Mouse (Mus musculus): ENCODE measurements around the gene Gm37240.
A peak's percentile ranks its signal among the peaks of the same experiment; 100 is the strongest.

Gm37240 gene

GRCm38 (mm10) chr3:85310401-85310989 lies 576.8 kb downstream of the Gm37240 start:
- DNase-seq (ENCODE audit: inconsistent age in 2 of 2, low spot score in 1 of 2), result no peak

DNA sequence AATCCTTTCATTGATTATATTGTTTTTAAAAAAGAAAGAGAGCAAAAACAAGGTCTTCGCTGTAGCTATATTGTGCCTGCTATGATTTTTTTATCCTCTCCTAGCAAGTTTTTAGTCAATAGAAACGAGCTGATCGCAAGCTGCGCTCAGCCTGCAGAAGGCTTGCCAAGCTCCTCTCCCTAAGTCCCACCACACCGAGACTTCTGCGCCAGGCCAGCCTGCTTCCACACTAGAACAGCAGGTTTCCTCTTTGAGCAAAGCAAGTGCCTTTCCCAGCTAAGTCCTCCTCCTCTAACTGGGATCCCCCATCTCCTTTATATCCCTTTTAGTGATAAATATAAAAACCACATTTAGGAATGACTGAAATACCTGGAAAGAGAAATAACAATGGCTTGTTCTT lies 578.1 kb downstream of the Gm37240 start:
- no peak for DNase-seq (ENCODE audit: inconsistent age in 2 of 2, low spot score in 1 of 2)

GRCm38 (mm10) chr3:85308706-85309105 lies 578.6 kb downstream of the Gm37240 start:
- DNase-seq (ENCODE audit: inconsistent age in 2 of 2, low spot score in 1 of 2), result peak in 1 of 2 experiments; percentile 9

DNA sequence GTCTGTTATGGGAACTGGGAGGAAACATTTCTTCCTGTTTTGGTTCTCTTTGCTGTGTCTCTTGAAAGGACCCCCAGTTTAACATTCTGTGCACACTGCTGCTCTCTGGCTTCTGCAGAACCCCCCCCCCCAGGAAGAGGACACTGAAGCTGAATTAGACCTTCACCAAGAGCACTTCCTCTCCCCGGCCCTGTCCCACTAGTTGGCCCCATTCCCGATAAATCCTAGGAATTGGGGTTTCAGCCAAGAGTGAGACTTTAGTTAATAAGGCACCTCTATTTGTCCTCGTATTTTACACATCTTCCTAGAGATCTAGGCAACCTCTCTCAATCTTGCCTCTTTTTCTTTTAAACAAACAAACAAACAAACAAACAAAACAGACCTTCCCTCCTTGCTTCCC lies 585.5 kb downstream of the Gm37240 start:
- no peak for DNase-seq (ENCODE audit: inconsistent age in 2 of 2, low spot score in 1 of 2)

DNA sequence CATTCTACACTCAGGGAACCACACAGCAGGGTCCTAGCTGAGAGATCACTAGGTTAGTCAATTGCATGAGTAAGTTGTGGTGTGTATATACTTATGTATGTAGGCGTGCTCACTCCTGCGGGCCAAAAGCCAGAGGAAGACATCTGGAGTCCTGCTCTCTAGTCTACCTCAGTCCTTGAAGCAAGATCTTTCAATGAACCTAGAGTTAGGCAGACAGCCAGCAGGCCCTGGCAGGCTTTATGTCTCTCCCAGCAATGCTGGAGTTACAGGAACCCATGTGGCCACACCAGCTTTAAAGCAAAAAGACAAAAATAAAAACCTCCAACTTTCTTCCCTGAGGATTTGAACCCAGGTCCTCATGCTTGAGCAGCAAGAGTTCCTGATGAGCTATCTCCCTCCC lies 586.0 kb downstream of the Gm37240 start:
- peak in 1 of 2 experiments; percentile 40 for DNase-seq (ENCODE audit: inconsistent age in 2 of 2, low spot score in 1 of 2)

- DNase-seq (ENCODE audit: inconsistent age in 2 of 2, low spot score in 1 of 2), result no peak
Measured at GRCm38 (mm10) chr3:85299649-85300550, 587.4 kb downstream of the Gm37240 start.

GRCm38 (mm10) chr3:85295229-85295628 lies 592.1 kb downstream of the Gm37240 start:
- no peak for DNase-seq (ENCODE audit: inconsistent age in 2 of 2, low spot score in 1 of 2)

GRCm38 (mm10) chr3:85287627-85288026 lies 599.7 kb downstream of the Gm37240 start:
- DNase-seq (ENCODE audit: inconsistent age in 2 of 2, low spot score in 1 of 2), result no peak

DNA sequence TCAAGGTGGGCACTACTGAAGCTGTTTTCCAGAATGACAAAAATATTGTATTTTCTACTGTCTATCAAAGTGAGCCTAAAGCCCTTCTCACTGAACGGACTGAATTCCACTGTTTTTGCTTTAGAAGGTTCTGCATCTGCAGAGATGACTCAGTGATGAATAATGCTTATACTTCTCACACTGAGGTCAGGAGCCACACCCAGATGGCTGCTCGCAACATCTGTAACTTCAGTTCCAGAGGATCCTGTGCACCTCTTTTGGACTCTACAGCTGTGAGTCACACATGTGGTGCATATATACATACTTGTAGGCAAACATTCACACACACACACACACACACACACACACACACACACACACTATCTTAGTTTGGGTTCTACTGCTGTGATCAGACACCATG lies 602.8 kb downstream of the Gm37240 start:
- DNase-seq (ENCODE audit: inconsistent age in 2 of 2, low spot score in 1 of 2), result no peak

GRCm38 (mm10) chr3:85282816-85283215 lies 604.5 kb downstream of the Gm37240 start:
- no peak for DNase-seq (ENCODE audit: inconsistent age in 2 of 2, low spot score in 1 of 2)

DNA sequence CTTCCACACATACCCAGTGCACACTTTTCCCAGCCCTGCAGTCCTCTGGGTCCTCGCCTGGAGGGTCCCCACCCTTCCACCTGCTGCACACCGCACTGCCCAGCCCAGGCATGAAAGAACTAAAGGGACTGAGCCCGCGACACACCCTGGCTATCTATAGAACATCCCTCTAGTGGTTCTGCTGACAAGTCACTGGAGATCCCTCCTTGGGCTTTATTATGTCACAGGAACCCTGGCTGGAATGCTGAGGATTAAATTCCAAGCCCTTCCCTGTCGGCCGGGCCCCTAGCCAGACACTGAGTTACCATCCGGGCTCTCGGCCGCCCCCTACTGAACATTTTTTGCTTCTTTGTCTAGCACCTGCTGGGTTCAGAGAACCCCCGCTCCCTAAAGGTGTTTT lies 612.2 kb downstream of the Gm37240 start:
- peak; percentile 9 to 60 for DNase-seq (ENCODE audit: inconsistent age in 2 of 2, low spot score in 1 of 2)

GRCm38 (mm10) chr3:85271491-85271890 lies 615.8 kb downstream of the Gm37240 start:
- no peak for DNase-seq (ENCODE audit: inconsistent age in 2 of 2, low spot score in 1 of 2)

DNA sequence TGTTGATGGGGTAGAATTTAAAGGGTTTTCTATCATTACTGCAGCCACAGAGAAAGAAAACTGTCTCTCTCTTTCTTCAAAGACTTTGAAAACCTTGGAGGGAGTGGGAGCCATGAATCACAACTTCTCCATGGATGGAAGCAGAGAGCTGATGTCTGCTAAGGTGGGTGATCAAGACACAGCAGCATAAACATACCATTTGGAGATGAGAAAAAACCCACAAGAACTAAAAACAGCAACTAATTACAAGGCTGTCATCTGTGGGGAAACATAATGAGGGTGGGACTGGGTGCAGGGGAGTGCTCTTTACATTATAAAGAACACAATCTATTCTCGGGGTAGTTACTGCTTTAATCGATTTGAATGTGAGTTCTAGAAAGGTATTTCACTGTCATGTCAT lies 622.4 kb downstream of the Gm37240 start:
- no peak for DNase-seq (ENCODE audit: inconsistent age in 2 of 2, low spot score in 1 of 2)

GRCm38 (mm10) chr3:85264546-85264945 lies 622.8 kb downstream of the Gm37240 start:
- DNase-seq (ENCODE audit: inconsistent age in 2 of 2, low spot score in 1 of 2), result no peak

- no peak for DNase-seq (ENCODE audit: inconsistent age in 2 of 2, low spot score in 1 of 2)
Measured at GRCm38 (mm10) chr3:85254526-85254925, 632.8 kb downstream of the Gm37240 start.

GRCm38 (mm10) chr3:85251631-85252030 lies 635.7 kb downstream of the Gm37240 start:
- DNase-seq (ENCODE audit: inconsistent age in 2 of 2, low spot score in 1 of 2), result no peak

GRCm38 (mm10) chr3:85246131-85246530 lies 641.2 kb downstream of the Gm37240 start:
- DNase-seq (ENCODE audit: inconsistent age in 2 of 2, low spot score in 1 of 2), result no peak

DNA sequence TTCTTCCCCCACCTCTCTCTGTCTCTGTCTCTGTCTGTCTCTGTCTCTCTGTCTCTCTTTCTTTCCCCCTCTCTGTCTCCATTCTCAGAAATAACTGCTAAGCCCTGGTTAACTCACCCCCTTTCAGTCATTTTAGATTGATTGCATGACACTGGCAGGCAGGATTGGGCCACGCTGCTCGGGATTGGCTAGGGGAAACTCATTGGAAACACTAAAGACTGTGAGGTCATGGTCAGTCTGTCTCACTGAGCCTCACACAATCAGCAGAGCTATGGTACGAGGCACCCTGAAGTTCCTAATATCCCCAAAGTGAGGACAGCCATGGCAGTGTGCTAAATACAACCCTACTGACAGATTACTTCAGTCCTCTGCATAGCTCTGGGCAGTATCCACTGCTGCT lies 650.8 kb downstream of the Gm37240 start:
- peak in 1 of 2 experiments; percentile 74 for DNase-seq (ENCODE audit: inconsistent age in 2 of 2, low spot score in 1 of 2)

DNA sequence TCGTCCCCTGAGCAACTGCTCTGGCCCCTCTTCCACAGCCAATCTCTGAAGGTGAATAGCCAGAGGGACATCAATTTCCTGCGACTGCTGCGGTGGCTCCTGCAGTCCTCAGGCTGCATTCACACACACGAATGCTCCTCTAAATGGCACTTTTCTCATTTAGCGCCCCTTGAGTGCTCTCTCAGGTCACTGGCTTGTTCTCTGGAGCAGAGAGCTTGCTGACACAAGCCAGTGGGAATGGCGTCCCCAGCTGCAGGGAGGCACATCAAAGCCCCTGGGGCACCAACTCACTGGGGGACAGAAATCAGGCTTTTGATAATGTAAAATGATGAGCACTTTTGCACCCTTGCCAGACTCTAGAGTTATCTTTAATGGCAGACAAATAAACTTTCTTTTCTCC lies 654.5 kb downstream of the Gm37240 start:
- DNase-seq (ENCODE audit: inconsistent age in 2 of 2, low spot score in 1 of 2), result no peak

DNA sequence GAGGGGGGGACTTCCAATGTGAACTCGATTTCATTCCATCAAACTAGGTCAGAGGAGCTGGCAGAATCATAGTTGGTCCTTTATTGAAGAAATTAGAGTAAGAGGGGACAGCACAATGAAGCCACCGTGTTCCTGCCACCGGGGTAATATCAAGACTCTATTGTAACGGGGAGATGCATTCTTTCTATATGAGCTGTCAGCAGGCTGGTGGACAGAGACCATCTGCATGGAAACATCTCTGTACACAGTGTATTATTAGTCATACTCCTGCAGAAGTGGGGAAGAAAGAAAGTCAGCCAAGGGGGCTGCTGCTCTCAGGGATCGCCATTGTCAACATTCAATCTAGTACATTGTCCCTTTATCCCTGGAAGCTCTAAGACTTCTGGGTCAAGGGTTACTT lies 665.3 kb downstream of the Gm37240 start:
- no peak for DNase-seq (ENCODE audit: inconsistent age in 2 of 2, low spot score in 1 of 2)

GRCm38 (mm10) chr3:85214926-85215325 lies 672.4 kb downstream of the Gm37240 start:
- DNase-seq (ENCODE audit: inconsistent age in 2 of 2, low spot score in 1 of 2), result peak; percentile 62 to 79

DNA sequence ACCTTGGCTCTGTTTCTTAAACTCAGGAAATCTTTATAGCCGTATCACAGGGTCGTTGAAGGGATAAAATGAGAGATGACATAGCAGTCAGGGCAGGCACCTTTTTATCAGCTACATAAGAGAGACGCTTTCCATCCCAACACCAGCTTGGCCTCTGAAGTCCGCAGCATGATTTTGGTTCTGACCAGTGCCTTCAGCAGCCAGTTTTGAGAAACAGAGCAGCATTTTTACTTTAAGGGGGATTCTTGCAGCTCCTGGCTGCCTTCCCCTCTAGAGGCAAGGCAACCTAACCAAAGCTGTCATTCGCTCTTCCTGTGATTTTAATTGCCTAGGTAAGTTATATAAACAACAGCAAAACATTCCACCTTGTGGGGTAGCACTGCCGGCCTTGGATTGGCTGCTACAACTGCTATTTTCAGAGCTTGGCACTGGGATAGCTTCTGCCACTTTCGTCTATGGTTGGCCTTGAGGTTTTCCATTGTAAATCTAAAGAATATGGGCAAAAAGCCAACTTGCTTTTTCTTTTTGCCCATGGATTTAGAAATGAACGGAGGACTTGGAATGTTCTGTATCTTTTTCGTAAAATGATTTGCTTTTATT lies 674.5 kb downstream of the Gm37240 start:
- peak; percentile 24 to 63 for DNase-seq (ENCODE audit: inconsistent age in 2 of 2, low spot score in 1 of 2)

All from adrenal gland, adult (tissue).